Mouse (Mus musculus): ENCODE measurements around the gene Fam13c. TPM values are rescaled to one million over a fixed set of nuclear protein-coding genes. Genes with fewer than 3 reads are reported as not detected.

Fam13c gene
- polyA plus RNA-seq, 1 experiment from 2014 or later, result 19.8 TPM

GRCm38 (mm10) chr10:70499246-70499645, 59.0 kb downstream of the Fam13c start:
- ATAC-seq (ENCODE audit: low FRiP score), result no peak
- no peaks in the 10 kb centered on the region for H3K27me3 ChIP-seq (ENCODE audit: control insufficient read depth, insufficient read depth, low read length)

DNA sequence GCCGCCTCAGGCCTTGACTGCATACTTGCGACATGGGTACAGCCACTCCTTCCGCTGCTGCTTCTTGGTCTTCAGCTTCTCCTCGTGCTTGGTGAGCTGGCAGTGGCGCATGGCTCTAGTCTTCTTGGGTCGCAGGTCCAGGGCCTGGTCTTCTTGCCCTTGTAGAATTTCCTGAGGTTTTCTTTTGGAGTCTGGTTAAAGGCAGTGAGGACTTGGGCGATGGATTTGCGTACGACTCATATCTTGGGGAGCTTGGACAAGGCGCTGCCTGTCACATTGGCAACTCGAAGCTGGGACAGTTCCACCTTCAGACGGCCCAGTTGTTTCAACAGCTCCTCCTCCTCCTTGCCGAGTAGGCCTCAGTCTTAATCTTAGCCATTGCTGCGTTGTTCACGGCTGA, 64.6 kb downstream of the Fam13c start:
- Histone ChIP-seq H3K4me3 (ENCODE audit: low read depth, low read length) (no peak overlapping the region), H3K4me1 (replicated peaks; ENCODE audit: control insufficient read depth, insufficient read depth, low read length) (0 out of 2 replicates have a peak, but pooled peaks cover 2% of the 10 kb centered on the region), H3K27ac (ENCODE audit: low read depth, low read length) (no peak overlapping the region), H3K36me3 (ENCODE audit: control insufficient read depth, insufficient read depth, low read length) (no peaks in the 10 kb centered on the region), H3K4me2 (replicated peaks; ENCODE audit: low read depth, low read length) (no peak overlapping the region), H3K9me3 (ENCODE audit: control insufficient read depth, low read length) (no peaks in the 10 kb centered on the region), H3K27me3 (ENCODE audit: control insufficient read depth, insufficient read depth, low read length) (no peaks in the 10 kb centered on the region), H3K9ac (ENCODE audit: low read depth, low read length) (no peak overlapping the region)
- WGBS, result 91% methylated on average over 15 of the region's 15 CpGs
- no peak for ATAC-seq (ENCODE audit: low FRiP score)
- no peak for DNase-seq (ENCODE audit: low spot score)

More at GRCm38 (mm10) chr10:70499246-70499645, 59.0 kb downstream of the Fam13c start:
- Histone ChIP-seq H3K4me1 (replicated peaks; ENCODE audit: control insufficient read depth, insufficient read depth, low read length) (no peaks in the 10 kb centered on the region), H3K4me2 (replicated peaks; ENCODE audit: low read depth, low read length) (no peak overlapping the region), H3K9me3 (ENCODE audit: control insufficient read depth, low read length) (no peaks in the 10 kb centered on the region), H3K27ac (ENCODE audit: low read depth, low read length) (0 out of 2 replicates have a peak overlapping the region, but pooled peaks have one; percentile 13), H3K9ac (ENCODE audit: low read depth, low read length) (no peak overlapping the region), H3K36me3 (ENCODE audit: control insufficient read depth, insufficient read depth, low read length) (no peaks in the 10 kb centered on the region), H3K4me3 (ENCODE audit: low read depth, low read length) (no peak overlapping the region)
- no peak for DNase-seq (ENCODE audit: low spot score)
- 65% methylated on average over 13 of the region's 13 CpGs for WGBS

DNA sequence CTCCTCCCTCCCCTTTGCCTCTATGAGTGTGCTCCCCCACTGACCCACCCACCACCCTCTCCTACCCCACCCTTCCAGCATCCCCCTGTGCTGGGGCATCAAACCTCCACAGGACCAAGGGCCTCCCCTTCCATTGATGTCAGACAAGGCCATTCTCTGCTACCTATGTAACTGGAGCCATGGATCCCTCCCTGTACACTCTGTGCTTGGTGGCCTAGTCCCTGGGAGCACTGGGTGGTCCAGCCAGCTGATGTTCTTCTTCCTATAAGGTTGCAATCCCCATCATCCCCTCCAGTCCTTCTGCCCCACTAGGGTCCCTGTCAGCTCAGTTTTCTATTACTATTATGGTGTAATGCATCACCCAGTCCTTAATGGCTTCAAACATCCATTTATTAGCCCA, 65.1 kb downstream of the Fam13c start:
- H3K9me3 ChIP-seq (ENCODE audit: control insufficient read depth, low read length), result no peaks in the 10 kb centered on the region
- H3K4me3 ChIP-seq (ENCODE audit: low read depth, low read length), result no peak overlapping the region
- no peaks in the 10 kb centered on the region for H3K27me3 ChIP-seq (ENCODE audit: control insufficient read depth, insufficient read depth, low read length)
- ATAC-seq (ENCODE audit: low FRiP score) (no peak; the same call in 1 of the 2 replicates), DNase-seq (ENCODE audit: low spot score) (no peak)
- H3K4me1 ChIP-seq (replicated peaks; ENCODE audit: control insufficient read depth, insufficient read depth, low read length), result 0 out of 2 replicates have a peak, but pooled peaks cover 2% of the 10 kb centered on the region
- H3K4me2 ChIP-seq (replicated peaks; ENCODE audit: low read depth, low read length), result no peak overlapping the region
- no peak overlapping the region for H3K9ac ChIP-seq (ENCODE audit: low read depth, low read length)
- no peak overlapping the region for H3K27ac ChIP-seq (ENCODE audit: low read depth, low read length)
- H3K36me3 ChIP-seq (ENCODE audit: control insufficient read depth, insufficient read depth, low read length), result no peaks in the 10 kb centered on the region

GRCm38 (mm10) chr10:70505842-70506241, 65.6 kb downstream of the Fam13c start:
- Histone ChIP-seq H3K9me3 (ENCODE audit: control insufficient read depth, low read length) (no peaks in the 10 kb centered on the region), H3K27me3 (ENCODE audit: control insufficient read depth, insufficient read depth, low read length) (no peaks in the 10 kb centered on the region), H3K4me2 (replicated peaks; ENCODE audit: low read depth, low read length) (no peak overlapping the region), H3K27ac (ENCODE audit: low read depth, low read length) (no peak overlapping the region), H3K4me3 (ENCODE audit: low read depth, low read length) (no peak overlapping the region), H3K4me1 (replicated peaks; ENCODE audit: control insufficient read depth, insufficient read depth, low read length) (0 out of 2 replicates have a peak, but pooled peaks cover 2% of the 10 kb centered on the region), H3K36me3 (ENCODE audit: control insufficient read depth, insufficient read depth, low read length) (no peaks in the 10 kb centered on the region), H3K9ac (ENCODE audit: low read depth, low read length) (no peak overlapping the region)
- 82% methylated on average over 5 of the region's 5 CpGs for WGBS
- no peak for DNase-seq (ENCODE audit: low spot score)
- no peak for ATAC-seq (ENCODE audit: low FRiP score)

DNA sequence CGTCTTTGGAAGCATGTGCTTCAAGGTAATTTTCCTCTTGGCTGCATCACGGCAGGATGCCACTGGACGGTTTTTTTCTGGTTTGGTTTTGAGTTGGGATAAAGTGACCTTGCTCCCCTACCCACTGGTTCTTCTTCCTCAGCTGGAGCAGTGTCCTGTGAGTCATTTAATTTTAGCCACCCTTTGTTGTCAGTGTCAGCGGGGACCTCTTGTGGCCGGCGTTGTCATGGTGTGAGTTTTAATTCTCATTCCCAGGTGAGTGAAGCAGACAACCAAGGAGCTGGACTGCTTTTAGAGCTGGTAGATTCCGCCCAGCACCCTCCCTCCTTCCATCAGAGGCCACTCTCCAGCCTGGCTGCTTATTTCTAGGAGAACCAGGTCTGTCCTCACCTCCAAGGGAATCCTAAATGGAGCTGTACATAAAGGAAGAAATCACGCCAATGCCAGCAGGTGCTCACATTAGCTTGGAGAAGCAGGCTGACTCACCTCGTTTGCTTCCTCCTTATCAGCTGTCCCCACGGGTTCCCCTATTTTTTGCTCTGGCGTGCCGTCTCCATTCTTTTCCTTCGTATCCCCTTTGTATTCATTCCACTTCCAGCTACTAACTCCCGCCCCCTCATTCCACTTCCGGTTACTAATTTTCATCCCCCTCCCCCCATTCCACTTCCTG, 66.4 kb downstream of the Fam13c start:
- H3K4me2 ChIP-seq (replicated peaks; ENCODE audit: low read depth, low read length), result no peak overlapping the region
- WGBS, result 59% methylated on average over 15 of the region's 15 CpGs
- no peak overlapping the region for H3K4me3 ChIP-seq (ENCODE audit: low read depth, low read length)
- H3K36me3 ChIP-seq (ENCODE audit: control insufficient read depth, insufficient read depth, low read length), result no peaks in the 10 kb centered on the region
- H3K27me3 ChIP-seq (ENCODE audit: control insufficient read depth, insufficient read depth, low read length), result no peaks in the 10 kb centered on the region
- H3K4me1 ChIP-seq (replicated peaks; ENCODE audit: control insufficient read depth, insufficient read depth, low read length), result 0 out of 2 replicates have a peak, but pooled peaks cover 2% of the 10 kb centered on the region
- no peaks in the 10 kb centered on the region for H3K9me3 ChIP-seq (ENCODE audit: control insufficient read depth, low read length)
- DNase-seq (ENCODE audit: low spot score) (no peak), ATAC-seq (ENCODE audit: low FRiP score) (no peak)
- H3K27ac ChIP-seq (ENCODE audit: low read depth, low read length), result no peak overlapping the region
- no peak overlapping the region for H3K9ac ChIP-seq (ENCODE audit: low read depth, low read length)

DNA sequence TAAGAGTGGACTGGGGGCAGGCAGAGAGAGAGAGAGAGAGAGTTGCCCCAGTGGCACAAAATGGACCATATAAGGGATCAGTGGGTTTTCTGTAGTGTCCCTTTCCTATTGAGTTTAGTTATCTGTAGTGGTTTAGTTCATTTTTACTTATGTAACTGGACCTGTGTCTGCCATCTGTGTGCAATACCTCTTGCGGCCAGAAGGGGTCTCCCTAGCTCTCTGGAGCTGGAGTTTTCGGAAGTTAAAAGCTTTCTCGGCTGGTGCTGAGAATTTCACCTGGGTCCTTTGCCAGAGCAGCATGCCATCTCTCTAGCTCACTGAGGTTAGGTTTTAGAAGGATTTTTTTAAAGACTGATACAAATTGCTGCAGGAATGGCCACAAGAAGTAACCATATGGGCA, 67.6 kb downstream of the Fam13c start:
- no peak overlapping the region for H3K27ac ChIP-seq (ENCODE audit: low read depth, low read length)
- no peak overlapping the region for H3K9ac ChIP-seq (ENCODE audit: low read depth, low read length)
- H3K4me3 ChIP-seq (ENCODE audit: low read depth, low read length), result no peak overlapping the region
- H3K4me2 ChIP-seq (replicated peaks; ENCODE audit: low read depth, low read length), result no peak overlapping the region
- WGBS, result 93% methylated on average over 3 of the region's 3 CpGs
- H3K36me3 ChIP-seq (ENCODE audit: control insufficient read depth, insufficient read depth, low read length), result no peaks in the 10 kb centered on the region
- no peaks in the 10 kb centered on the region for H3K9me3 ChIP-seq (ENCODE audit: control insufficient read depth, low read length)
- H3K27me3 ChIP-seq (ENCODE audit: control insufficient read depth, insufficient read depth, low read length), result no peaks in the 10 kb centered on the region
- ATAC-seq (ENCODE audit: low FRiP score), result no peak
- H3K4me1 ChIP-seq (replicated peaks; ENCODE audit: control insufficient read depth, insufficient read depth, low read length), result 0 out of 2 replicates have a peak, but pooled peaks cover 2% of the 10 kb centered on the region
- DNase-seq (ENCODE audit: low spot score), result no peak

DNA sequence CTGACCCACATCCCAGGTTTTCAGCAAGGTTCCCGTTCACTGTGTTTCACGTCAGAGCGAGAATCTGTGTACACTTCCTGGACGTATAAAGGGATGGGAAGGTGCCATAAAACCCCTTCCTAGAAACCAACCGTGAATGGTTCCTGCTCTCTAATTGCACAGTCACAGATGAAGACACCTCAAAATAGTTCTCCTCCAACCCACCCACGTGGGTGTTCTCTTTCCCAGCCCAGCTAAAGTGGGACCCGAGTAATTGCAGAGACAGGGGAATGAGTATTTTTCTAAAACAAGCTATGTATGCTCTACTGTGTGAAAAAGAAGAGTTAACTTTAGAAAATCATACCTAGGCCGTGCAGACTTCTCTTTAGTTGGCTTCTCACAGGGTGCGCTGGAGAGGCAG, 74.6 kb downstream of the Fam13c start:
- no peak for DNase-seq (ENCODE audit: low spot score)
- no peak overlapping the region for H3K4me2 ChIP-seq (replicated peaks; ENCODE audit: low read depth, low read length)
- H3K4me3 ChIP-seq (ENCODE audit: low read depth, low read length), result no peak overlapping the region
- peaks cover 4% of the 10 kb centered on the region; the same call in 1 of the 2 replicates for H3K4me1 ChIP-seq (replicated peaks; ENCODE audit: control insufficient read depth, insufficient read depth, low read length)
- ATAC-seq (ENCODE audit: low FRiP score), result no peak
- H3K9ac ChIP-seq (ENCODE audit: low read depth, low read length), result no peak overlapping the region
- 87% methylated on average over 9 of the region's 9 CpGs for WGBS
- no peak overlapping the region for H3K27ac ChIP-seq (ENCODE audit: low read depth, low read length)
- H3K27me3 ChIP-seq (ENCODE audit: control insufficient read depth, insufficient read depth, low read length), result no peaks in the 10 kb centered on the region
- no peaks in the 10 kb centered on the region for H3K9me3 ChIP-seq (ENCODE audit: control insufficient read depth, low read length)
- no peaks in the 10 kb centered on the region for H3K36me3 ChIP-seq (ENCODE audit: control insufficient read depth, insufficient read depth, low read length)

GRCm38 (mm10) chr10:70516661-70517060, 76.4 kb downstream of the Fam13c start:
- no peak overlapping the region for H3K4me3 ChIP-seq (ENCODE audit: low read depth, low read length)
- H3K4me1 ChIP-seq (replicated peaks; ENCODE audit: control insufficient read depth, insufficient read depth, low read length), result peaks cover 4% of the 10 kb centered on the region; the same call in 1 of the 2 replicates
- DNase-seq (ENCODE audit: low spot score), result no peak
- H3K27me3 ChIP-seq (ENCODE audit: control insufficient read depth, insufficient read depth, low read length), result no peaks in the 10 kb centered on the region
- H3K9ac ChIP-seq (ENCODE audit: low read depth, low read length), result no peak overlapping the region
- H3K27ac ChIP-seq (ENCODE audit: low read depth, low read length), result no peak overlapping the region
- H3K4me2 ChIP-seq (replicated peaks; ENCODE audit: low read depth, low read length), result no peak overlapping the region
- ATAC-seq (ENCODE audit: low FRiP score), result no peak
- no peaks in the 10 kb centered on the region for H3K9me3 ChIP-seq (ENCODE audit: control insufficient read depth, low read length)
- 90% methylated on average over 8 of the region's 8 CpGs for WGBS
- H3K36me3 ChIP-seq (ENCODE audit: control insufficient read depth, insufficient read depth, low read length), result no peaks in the 10 kb centered on the region

GRCm38 (mm10) chr10:70519640-70520099, 79.4 kb downstream of the Fam13c start:
- WGBS, result 8% methylated on average over 14 of the region's 14 CpGs
- Histone ChIP-seq H3K4me3 (ENCODE audit: low read depth, low read length) (peak overlapping the region; percentile 48), H3K4me2 (replicated peaks; ENCODE audit: low read depth, low read length) (peak overlapping the region; percentile 83), H3K9me3 (ENCODE audit: control insufficient read depth, low read length) (no peaks in the 10 kb centered on the region), H3K27ac (ENCODE audit: low read depth, low read length) (no peak overlapping the region), H3K27me3 (ENCODE audit: control insufficient read depth, insufficient read depth, low read length) (no peaks in the 10 kb centered on the region), H3K36me3 (ENCODE audit: control insufficient read depth, insufficient read depth, low read length) (no peaks in the 10 kb centered on the region), H3K9ac (ENCODE audit: low read depth, low read length) (peak overlapping the region; percentile 66), H3K4me1 (replicated peaks; ENCODE audit: control insufficient read depth, insufficient read depth, low read length) (peaks cover 4% of the 10 kb centered on the region; the same call in 1 of the 2 replicates)
- peak; percentile 41 for ATAC-seq (ENCODE audit: low FRiP score)
- no peak for DNase-seq (ENCODE audit: low spot score)

Data from hindbrain, embryonic 11.5 days (tissue).